Mouse (Mus musculus) kidney, adult 2 months (tissue): ENCODE measurements at regions not wholly inside any gene's neighbourhood (a gene's known extent, or its start where the extent isn't known, plus 50 kb on each side); places are given as distances from the start of the nearest gene placed in this dataset.

Experiments
- DNase-seq: peaks from one replicate; pipeline ENCODE4 v3.0.0; 2021
- H3K27ac ChIP-seq: fragments of 200-500 bp; 2 replicates; pipeline ENCODE4 v1.5.1; 2012; ENCODE audit warnings: low read depth, low read length, control low read depth, inconsistent platforms; ENCODE audit not compliant: insufficient read depth
- H3K27me3 ChIP-seq: fragments of 200-500 bp; replicated peaks from 2 replicates; pipeline ENCODE4 v1.6.1; 2012; ENCODE audit warnings: mild to moderate bottlenecking, moderate library complexity, low read length, inconsistent platforms; ENCODE audit not compliant: control insufficient read depth, insufficient read depth
- H3K36me3 ChIP-seq: fragments of 200-500 bp; 2 replicates; pipeline ENCODE4 v1.6.1; 2012; ENCODE audit warnings: mild to moderate bottlenecking, moderate library complexity, low read length, inconsistent platforms; ENCODE audit not compliant: control insufficient read depth, insufficient read depth
- H3K4me1 ChIP-seq: fragments of 200-500 bp; 2 replicates; pipeline ENCODE4 v1.6.1; 2011; ENCODE audit warnings: low read length; ENCODE audit not compliant: control insufficient read depth, insufficient read depth
- H3K4me3 ChIP-seq: fragments of 200-500 bp; 2 replicates; pipeline ENCODE4 v1.5.1; 2011; ENCODE audit warnings: mild to moderate bottlenecking, low read depth, low read length, control low read depth; ENCODE audit not compliant: insufficient read depth
- CTCF ChIP-seq: fragments of 200-500 bp; conservative IDR thresholded peaks from 2 replicates; pipeline ENCODE4 v1.5.1; 2011; ENCODE audit warnings: low read depth, mild to moderate bottlenecking, control low read depth, low read length, moderate library complexity, mixed read lengths; ENCODE audit not compliant: insufficient read depth, insufficient read length
- POLR2A ChIP-seq: fragments of 200-500 bp; IDR thresholded peaks from one replicate; pipeline ENCODE4 v1.6.1; 2011; ENCODE audit warnings: low read depth, low read length, control low read depth
- WGBS: fragments of 180-500 bp; shearing (Covaris S2); methylation state at CpG from one replicate; pipeline ENCODE4 v1.1.7; 2018; 5-methylcytosine and 5-hydroxymethylcytosine counted together

GRCm38 (mm10) chr16:19203681-19204080 lies 110.2 kb downstream of the Olfr164 start:
- WGBS: 80% methylated on average over 7 of the region's 7 CpGs
- H3K4me1 ChIP-seq: no peaks in the 10 kb centered on the region
- H3K27me3 ChIP-seq: no peaks in the 10 kb centered on the region
- no peak overlapping the region for H3K4me3 ChIP-seq
- no peak overlapping the region for H3K27ac ChIP-seq
- no peaks in the 10 kb centered on the region for H3K36me3 ChIP-seq
- DNase-seq: no peak
- TF ChIP-seq CTCF (no peak), POLR2A (no peak)

- H3K4me3 ChIP-seq: no peak overlapping the region
- H3K27me3 ChIP-seq: no peaks in the 10 kb centered on the region
- TF ChIP-seq CTCF (no peak), POLR2A (no peak)
- H3K27ac ChIP-seq: no peak overlapping the region
- H3K4me1 ChIP-seq: no peaks in the 10 kb centered on the region
- no peak for DNase-seq
- WGBS: 69% methylated on average over 2 of the region's 2 CpGs
- H3K36me3 ChIP-seq: no peaks in the 10 kb centered on the region
Observed at GRCm38 (mm10) chr16:19200977-19201376, 112.9 kb downstream of the Olfr164 start.

GRCm38 (mm10) chr16:19199724-19200544 lies 113.9 kb downstream of the Olfr164 start:
- 77% methylated on average over 3 of the region's 3 CpGs for WGBS
- DNase-seq: no peak
- no peaks in the 10 kb centered on the region for H3K36me3 ChIP-seq

GRCm38 (mm10) chr16:19198539-19199385 lies 115.1 kb downstream of the Olfr164 start:
- peak; percentile 1 for DNase-seq
- no peak overlapping the region for H3K27ac ChIP-seq
- H3K27me3 ChIP-seq: no peaks in the 10 kb centered on the region
- 67% methylated on average over 6 of the region's 6 CpGs for WGBS
- no peaks in the 10 kb centered on the region for H3K4me1 ChIP-seq
- TF ChIP-seq CTCF: no peak
- TF ChIP-seq POLR2A: no peak
- H3K4me3 ChIP-seq: no peak overlapping the region
- H3K36me3 ChIP-seq: no peaks in the 10 kb centered on the region

More at GRCm38 (mm10) chr16:19199724-19200544, 113.9 kb downstream of the Olfr164 start:
- Histone ChIP-seq H3K27ac (no peak overlapping the region), H3K27me3 (no peaks in the 10 kb centered on the region), H3K4me1 (no peaks in the 10 kb centered on the region), H3K4me3 (no peak overlapping the region)
- no peak for TF ChIP-seq POLR2A
- TF ChIP-seq CTCF: no peak

- DNase-seq: no peak
- Histone ChIP-seq H3K36me3 (no peaks in the 10 kb centered on the region), H3K4me1 (no peaks in the 10 kb centered on the region)
Observed at GRCm38 (mm10) chr16:19197638-19198440, 116.0 kb downstream of the Olfr164 start.

GRCm38 (mm10) chr16:19185434-19186256 lies 128.2 kb downstream of the Olfr164 start:
- no peak for DNase-seq
- H3K4me1 ChIP-seq: no peaks in the 10 kb centered on the region
- no peak overlapping the region for H3K27ac ChIP-seq
- no peaks in the 10 kb centered on the region for H3K36me3 ChIP-seq
- no peaks in the 10 kb centered on the region for H3K27me3 ChIP-seq
- no peak overlapping the region for H3K4me3 ChIP-seq
- WGBS: 75% methylated on average over 2 of the region's 2 CpGs
- TF ChIP-seq POLR2A (no peak), CTCF (no peak)

More at GRCm38 (mm10) chr16:19197638-19198440, 116.0 kb downstream of the Olfr164 start:
- TF ChIP-seq CTCF (no peak), POLR2A (no peak)
- Histone ChIP-seq H3K27ac (no peak overlapping the region), H3K27me3 (no peaks in the 10 kb centered on the region), H3K4me3 (no peak overlapping the region)
